Mouse (Mus musculus) heart, adult 2 months (tissue): Measurements from ENCODE around the gene Rabac1. TPM values are rescaled to one million over a fixed set of nuclear protein-coding genes. Genes with fewer than 3 reads are reported as not detected.

Experiments
- DNase-seq, 2 experiments: peaks; one replicate each; pipeline ENCODE4 v3.0.0; 2021
- H3K27ac ChIP-seq: fragments of 200-600 bp; 2 replicates; pipeline ENCODE4 v1.8.1; 2022
- H3K27me3 ChIP-seq: fragments of 200-500 bp; 2 replicates; pipeline ENCODE4 v1.6.1; 2012; ENCODE audit warnings: mild to moderate bottlenecking, low read length, inconsistent platforms, mixed read lengths; ENCODE audit not compliant: control insufficient read depth, insufficient read depth
- H3K36me3 ChIP-seq: fragments of 200-500 bp; 2 replicates; pipeline ENCODE4 v1.6.1; 2012; ENCODE audit warnings: low read length, inconsistent platforms; ENCODE audit not compliant: control insufficient read depth, insufficient read depth
- H3K4me1 ChIP-seq: fragments of 200-500 bp; 2 replicates; pipeline ENCODE4 v1.6.1; 2011; ENCODE audit warnings: low read length; ENCODE audit not compliant: control insufficient read depth, insufficient read depth
- H3K4me3 ChIP-seq: fragments of 200-600 bp; 2 replicates; pipeline ENCODE4 v1.8.1; 2022
- H3K79me2 ChIP-seq: fragments of 200-500 bp; replicated peaks from 2 replicates; pipeline ENCODE4 v1.6.1; 2012; ENCODE audit warnings: mild to moderate bottlenecking, inconsistent platforms, low read length, moderate library complexity, mixed read lengths; ENCODE audit not compliant: control insufficient read depth, insufficient read depth
- H3K9ac ChIP-seq: fragments of 200-500 bp; 2 replicates; pipeline ENCODE4 v1.6.1; 2012; ENCODE audit warnings: low read depth, mild to moderate bottlenecking, control low read depth, inconsistent platforms, low read length, mixed read lengths
- CTCF ChIP-seq: fragments of 200-600 bp; IDR thresholded peaks from 2 replicates; pipeline ENCODE4 v1.8.1; 2022; ENCODE audit warnings: antibody characterized with exemption, mild to moderate bottlenecking, moderate library complexity
- EP300 ChIP-seq: fragments of 200-500 bp; IDR thresholded peaks from 2 replicates; pipeline ENCODE4 v1.6.1; 2011; ENCODE audit warnings: low read depth, low read length, control low read depth; ENCODE audit not compliant: insufficient read depth
- POLR2A ChIP-seq: fragments of 200-500 bp; IDR thresholded peaks from 2 replicates; pipeline ENCODE4 v1.6.1; 2011; ENCODE audit warnings: mild to moderate bottlenecking, low read depth, low read length, control low read depth; ENCODE audit not compliant: insufficient read depth
- WGBS: fragments of 180-500 bp; shearing (Covaris S2); methylation state at CpG from one replicate; pipeline ENCODE4 v1.1.7; 2018; 5-methylcytosine and 5-hydroxymethylcytosine counted together
- intact Hi-C: fragments of 180-260 bp; cut with DNase I; formaldehyde crosslinking; loops from one replicate; pipeline ENCODE4 v1.15.1; 2025
- polyA plus RNA-seq: library from polyadenylated mRNA; depleted of rRNA; stranded (reverse); fragments of >200 nt; gene quantifications from 2 replicates; pipeline ENCODE4 v1.2.3, GENCODE M21; 2012
- total RNA-seq, 2 experiments: library from RNA; stranded (reverse); gene quantifications; 2 replicates each; pipeline ENCODE4 v1.2.3; 2021

Rabac1 gene
- total and polyA plus RNA-seq, 3 experiments = 299 to 467 (median 358) TPM

GRCm38 (mm10) chr7:25003820-25004388 lies 31.4 kb upstream of the Rabac1 start:
- H3K27ac ChIP-seq = no peak overlapping the region
- H3K27me3 ChIP-seq = peaks cover 13% of the 10 kb centered on the region
- no peak overlapping the region for H3K9ac ChIP-seq
- intact Hi-C loops = no loop called here
- TF ChIP-seq POLR2A = no peak
- no peak for TF ChIP-seq CTCF
- TF ChIP-seq EP300 = no peak
- 80% methylated on average over 8 of the region's 8 CpGs for WGBS
- H3K36me3 ChIP-seq = no peaks in the 10 kb centered on the region
- H3K79me2 ChIP-seq = no peaks in the 10 kb centered on the region
- no peak overlapping the region for H3K4me3 ChIP-seq
- no peaks in the 10 kb centered on the region for H3K4me1 ChIP-seq
- DNase-seq = no peak

- TF ChIP-seq CTCF = no peak
- TF ChIP-seq EP300 = no peak
- Histone ChIP-seq H3K79me2 (no peaks in the 10 kb centered on the region), H3K4me3 (no peak overlapping the region), H3K27ac (no peak overlapping the region), H3K4me1 (no peaks in the 10 kb centered on the region), H3K36me3 (no peaks in the 10 kb centered on the region), H3K9ac (no peak overlapping the region), H3K27me3 (peaks cover 13% of the 10 kb centered on the region)
- 44% methylated on average over 11 of the region's 11 CpGs for WGBS
- DNase-seq = no peak
- intact Hi-C loops = no loop called here
These were observed 30.7 kb upstream of the Rabac1 start for GRCm38 (mm10) chr7:25003291-25003690.

DNA sequence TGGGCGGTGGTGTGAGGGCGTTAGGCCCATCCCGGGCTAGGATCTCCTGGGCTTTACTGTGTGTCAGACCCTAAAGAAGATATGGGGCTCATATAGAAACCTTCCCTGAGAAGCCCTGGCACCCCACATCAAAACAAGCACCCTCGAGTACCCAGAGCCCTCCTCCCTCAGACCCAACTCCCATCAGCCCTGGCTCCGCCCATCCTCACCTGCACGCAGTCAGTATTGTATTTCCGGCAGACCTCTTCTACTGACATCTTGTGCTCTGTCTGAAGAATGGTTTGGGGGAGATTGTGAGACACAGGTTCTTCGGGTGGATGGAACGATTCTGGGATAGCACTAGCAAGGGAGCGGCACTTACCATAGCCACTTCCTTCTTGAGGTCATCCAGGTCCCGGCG lies 28.2 kb upstream of the Rabac1 start:
- H3K27ac ChIP-seq = no peak overlapping the region

GRCm38 (mm10) chr7:25000211-25000610 lies 27.7 kb upstream of the Rabac1 start:
- Histone ChIP-seq H3K27me3 (peaks cover 2% of the 10 kb centered on the region), H3K4me1 (no peaks in the 10 kb centered on the region), H3K36me3 (no peaks in the 10 kb centered on the region), H3K9ac (no peak overlapping the region), H3K79me2 (no peaks in the 10 kb centered on the region), H3K27ac (no peak overlapping the region), H3K4me3 (no peak overlapping the region)
- intact Hi-C loops = no loop called here
- WGBS = 55% methylated on average over 7 of the region's 7 CpGs
- TF ChIP-seq CTCF = no peak
- TF ChIP-seq POLR2A = no peak
- TF ChIP-seq EP300 = no peak
- DNase-seq = no peak

More for the DNA sequence above, 28.2 kb upstream of the Rabac1 start:
- 58% methylated on average over 12 of the region's 12 CpGs for WGBS
- Histone ChIP-seq H3K79me2 (no peaks in the 10 kb centered on the region), H3K4me1 (no peaks in the 10 kb centered on the region), H3K9ac (no peak overlapping the region), H3K36me3 (no peaks in the 10 kb centered on the region), H3K27me3 (peaks cover 7% of the 10 kb centered on the region), H3K4me3 (no peak overlapping the region)
- intact Hi-C loops = no loop called here
- no peak for DNase-seq
- TF ChIP-seq POLR2A (no peak), CTCF (no peak), EP300 (no peak)

DNA sequence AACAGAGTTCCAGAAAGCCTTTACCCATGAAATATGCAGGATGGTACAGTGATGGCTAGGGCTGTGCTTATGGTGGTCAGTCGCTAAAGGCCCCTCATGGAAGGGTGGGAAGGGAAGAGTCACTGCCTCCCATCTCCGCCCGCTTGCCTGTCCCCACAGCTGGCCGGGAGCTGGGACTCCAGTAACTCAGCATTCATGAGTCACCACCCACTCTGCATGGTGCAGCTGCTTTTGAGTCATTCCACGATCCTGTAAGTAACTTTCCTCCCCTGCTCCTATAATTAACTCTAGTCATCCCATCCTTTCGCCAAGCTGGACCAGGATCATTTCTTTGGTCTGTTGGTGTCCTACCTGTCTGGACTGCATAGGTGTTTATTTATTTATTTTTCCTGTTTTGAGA lies 20.5 kb upstream of the Rabac1 start:
- H3K4me1 ChIP-seq = no peaks in the 10 kb centered on the region
- TF ChIP-seq POLR2A = no peak
- no peak for TF ChIP-seq EP300
- no peak for TF ChIP-seq CTCF
- no peaks in the 10 kb centered on the region for H3K79me2 ChIP-seq
- no peak overlapping the region for H3K27ac ChIP-seq
- no peaks in the 10 kb centered on the region for H3K36me3 ChIP-seq
- no peak for DNase-seq
- H3K27me3 ChIP-seq = peaks cover 2% of the 10 kb centered on the region; the same call in 1 of the 2 replicates
- intact Hi-C loops = no loop called here
- no peak overlapping the region for H3K4me3 ChIP-seq
- 62% methylated on average over 6 of the region's 6 CpGs for WGBS
- H3K9ac ChIP-seq = no peak overlapping the region

- Histone ChIP-seq H3K4me1 (no peaks in the 10 kb centered on the region), H3K9ac (no peak overlapping the region), H3K79me2 (no peaks in the 10 kb centered on the region), H3K27ac (no peak overlapping the region), H3K27me3 (peaks cover 2% of the 10 kb centered on the region; the same call in 1 of the 2 replicates), H3K36me3 (no peaks in the 10 kb centered on the region), H3K4me3 (no peak overlapping the region)
- no peak for DNase-seq
- no peak for TF ChIP-seq EP300
- TF ChIP-seq CTCF = no peak
- TF ChIP-seq POLR2A = no peak
- 81% methylated on average over 8 of the region's 8 CpGs for WGBS
- intact Hi-C loops = no loop called here
These were observed 17.9 kb upstream of the Rabac1 start for GRCm38 (mm10) chr7:24990478-24990877.
